Mouse (Mus musculus) liver, embryonic 11.5 days (tissue): ENCODE measurements around the gene Shc1. TPM values are rescaled to one million over a fixed set of nuclear protein-coding genes. Genes with fewer than 3 reads are reported as not detected.

ENCODE experiments used
- ATAC-seq: fragments of 200-750 bp; cut with Nextera tagmentation; replicated peaks from 2 replicates; pipeline ENCODE4 v1.8.0; 2017; ENCODE audit warnings: moderate number of reproducible peaks, mild to moderate bottlenecking, moderate TSS enrichment, moderate library complexity; ENCODE audit not compliant: low FRiP score
- DNase-seq: peaks from one replicate; pipeline ENCODE4 v3.0.0-alpha.2; 2017; ENCODE audit warnings: low spot score
- H3K27ac ChIP-seq: fragments of 300-500 bp; sonication (generic); 2 replicates; pipeline ENCODE4 v1.5.1; 2014; ENCODE audit warnings: mild to moderate bottlenecking, low read depth, low read length, control low read depth
- H3K27me3 ChIP-seq: fragments of 300-500 bp; sonication (generic); replicated peaks from 2 replicates; pipeline ENCODE4 v1.6.1; 2014; ENCODE audit warnings: low read length, mixed read lengths; ENCODE audit not compliant: control insufficient read depth, insufficient read depth
- H3K36me3 ChIP-seq: fragments of 300-500 bp; sonication (generic); 2 replicates; pipeline ENCODE4 v1.6.1; 2014; ENCODE audit warnings: mild to moderate bottlenecking, low read length, moderate library complexity, mixed read lengths; ENCODE audit not compliant: control insufficient read depth, insufficient read depth
- H3K4me1 ChIP-seq: fragments of 300-500 bp; sonication (generic); replicated peaks from 2 replicates; pipeline ENCODE4 v1.6.1; 2014; ENCODE audit warnings: low read length, mixed read lengths; ENCODE audit not compliant: control insufficient read depth, insufficient read depth
- H3K4me2 ChIP-seq: fragments of 300-500 bp; sonication (generic); 2 replicates; pipeline ENCODE4 v1.6.1; 2014; ENCODE audit warnings: mild to moderate bottlenecking, control low read depth, moderate library complexity
- H3K4me3 ChIP-seq: fragments of 300-500 bp; sonication (generic); 2 replicates; pipeline ENCODE4 v1.5.1; 2014; ENCODE audit warnings: low read depth, low read length, control low read depth
- H3K9ac ChIP-seq: fragments of 300-500 bp; sonication (generic); 2 replicates; pipeline ENCODE4 v1.6.1; 2014; ENCODE audit warnings: low read depth, low read length, control low read depth
- H3K9me3 ChIP-seq: fragments of 300-500 bp; sonication (generic); 2 replicates; pipeline ENCODE4 v1.6.1; 2016; ENCODE audit warnings: low read length, inconsistent platforms, mixed read lengths; ENCODE audit not compliant: control insufficient read depth
- WGBS: fragments of 180-500 bp; shearing (Covaris S2); extraction: QIAGEN DNeasy Blood & Tissue Kit; methylation state at CpG from one replicate; pipeline ENCODE4 v1.1.7; 2014; 5-methylcytosine and 5-hydroxymethylcytosine counted together
- polyA plus RNA-seq: library from polyadenylated mRNA; unstranded; fragments of >200 nt; fragmentation: Nextera tagmentation; extraction: Ambion mirVana; gene quantifications from 2 replicates; pipeline ENCODE4 v1.2.1, GENCODE M21; 2014

The Shc1 gene
- polyA plus RNA-seq, 1 experiment from 2014 or later, result 75.6 TPM

DNA sequence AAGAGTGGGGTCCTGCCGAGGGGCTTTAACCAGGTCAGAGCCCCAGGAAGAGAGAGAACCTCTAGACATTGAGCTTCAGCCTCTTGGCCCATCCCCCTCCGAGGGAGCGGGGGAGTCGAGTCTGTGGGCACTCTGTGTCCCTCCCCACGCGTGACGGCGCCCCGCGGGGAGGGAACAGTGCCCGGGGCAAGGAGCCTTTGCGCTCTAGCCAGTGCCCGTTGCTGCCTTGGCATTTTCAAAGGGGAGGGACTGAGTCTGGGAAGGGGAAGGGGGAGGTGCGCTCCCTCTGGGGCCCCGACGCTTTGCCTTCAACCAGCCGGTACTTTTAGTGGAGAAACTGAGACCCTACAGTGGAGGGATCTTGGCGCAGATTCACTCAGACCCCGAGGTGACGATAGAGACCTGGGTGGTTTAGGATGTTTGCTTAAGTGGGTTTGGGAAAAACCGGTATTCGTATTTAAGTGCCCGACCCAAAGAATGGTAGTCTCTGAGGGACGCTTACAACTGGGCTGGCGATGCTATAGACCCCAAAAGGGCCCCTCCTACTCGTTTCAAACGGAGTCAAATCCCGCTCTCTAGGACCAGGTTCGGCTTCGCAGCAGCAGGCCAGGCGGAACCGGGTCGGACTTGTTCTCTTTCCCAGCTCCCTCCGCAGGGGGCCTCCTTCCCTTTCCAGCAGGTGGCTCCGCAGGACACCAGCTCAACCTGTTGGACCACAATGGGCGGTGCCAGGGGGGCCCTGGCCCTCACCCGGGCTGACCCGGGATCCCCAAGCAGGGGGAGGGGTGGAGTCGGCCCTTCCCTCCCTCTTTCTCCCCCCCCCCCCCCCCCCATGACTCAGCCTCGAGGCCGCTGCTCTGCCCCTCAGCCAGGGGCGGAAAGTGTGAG, 24.0 kb upstream of the Shc1 start, which contains the start of gene Zbtb7b:
Gene Zbtb7b, minus strand, starts transcription at position 771 of the 888 bp plus-strand sequence.
- DNase-seq (peak; percentile 81), ATAC-seq (peak; percentile 66)
- H3K9ac ChIP-seq, result peak within 1 kb of the TSS; percentile 70
- no peaks in the 10 kb centered on the region; the same call in 1 of the 2 replicates for H3K27me3 ChIP-seq
- H3K4me2 ChIP-seq, result peak within 1 kb of the TSS; percentile 99
- WGBS, result under 1% methylated on average over 38 of the region's 42 CpGs
- peak within 1 kb of the TSS; percentile 64 for H3K4me3 ChIP-seq
- peak within 1 kb of the TSS; percentile 88 for H3K27ac ChIP-seq
- H3K9me3 ChIP-seq, result no peaks in the 10 kb centered on the region
- no peaks in the 10 kb centered on the region for H3K36me3 ChIP-seq
- H3K4me1 ChIP-seq, result peaks cover 38% of the 10 kb centered on the region

DNA sequence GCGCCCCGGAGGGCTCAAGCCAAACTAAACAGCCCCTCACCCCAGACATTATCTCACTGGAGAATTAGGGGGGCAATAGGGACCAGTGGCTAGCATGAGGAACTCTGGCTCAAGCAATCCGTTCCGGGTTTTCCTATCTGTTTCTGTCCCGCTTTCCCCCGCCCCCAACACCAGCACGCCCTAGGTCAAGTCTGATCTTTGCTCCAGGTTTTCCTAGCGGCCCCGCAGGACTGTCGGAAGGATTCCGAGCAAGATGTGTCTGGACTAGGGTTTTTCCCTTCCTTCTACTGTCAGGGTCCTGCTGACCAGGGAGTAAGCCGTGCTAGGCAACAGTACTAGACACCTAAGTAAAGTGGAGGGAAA, 23.4 kb upstream of the Shc1 start:
- peak; percentile 24; the same call in 1 of the 2 replicates for ATAC-seq
- peak overlapping the region; percentile 70 for H3K9ac ChIP-seq
- WGBS, result under 1% methylated on average over 12 of the region's 12 CpGs
- no peaks in the 10 kb centered on the region for H3K36me3 ChIP-seq
- peak; percentile 80 for DNase-seq
- H3K4me1 ChIP-seq, result peaks cover 35% of the 10 kb centered on the region
- peak overlapping the region; percentile 64 for H3K4me3 ChIP-seq
- no peaks in the 10 kb centered on the region; the same call in 1 of the 2 replicates for H3K27me3 ChIP-seq
- peak overlapping the region; percentile 99 for H3K4me2 ChIP-seq
- no peaks in the 10 kb centered on the region for H3K9me3 ChIP-seq
- peak overlapping the region; percentile 88 for H3K27ac ChIP-seq

DNA sequence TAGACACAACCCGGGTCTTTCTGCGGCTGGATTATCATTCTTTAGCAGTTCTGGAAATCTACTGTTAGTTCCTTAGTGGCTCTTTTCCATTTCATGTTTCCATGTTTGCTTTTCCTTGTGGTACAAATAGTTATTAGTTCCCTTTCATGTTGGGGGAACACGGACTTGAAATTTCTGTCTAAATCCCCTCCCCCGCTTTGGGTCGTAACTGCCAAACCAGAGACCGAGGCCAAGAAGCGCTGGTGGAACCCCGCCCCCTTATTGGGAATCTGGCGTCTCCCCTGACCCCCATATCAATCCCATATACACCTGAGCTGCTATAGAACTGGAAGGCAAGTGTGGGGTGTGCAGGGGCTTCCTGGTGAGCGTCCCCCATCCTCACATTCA, 22.8 kb upstream of the Shc1 start:
- Histone ChIP-seq H3K4me2 (peak overlapping the region; percentile 99), H3K4me1 (peaks cover 35% of the 10 kb centered on the region), H3K27ac (peak overlapping the region; percentile 2; the same call in 1 of the 2 replicates), H3K9me3 (no peaks in the 10 kb centered on the region), H3K36me3 (no peaks in the 10 kb centered on the region), H3K27me3 (no peaks in the 10 kb centered on the region; the same call in 1 of the 2 replicates), H3K9ac (peak overlapping the region; percentile 70), H3K4me3 (peak overlapping the region; percentile 64)
- DNase-seq (no peak), ATAC-seq (no peak)
- 1% methylated on average over 10 of the region's 10 CpGs for WGBS

DNA sequence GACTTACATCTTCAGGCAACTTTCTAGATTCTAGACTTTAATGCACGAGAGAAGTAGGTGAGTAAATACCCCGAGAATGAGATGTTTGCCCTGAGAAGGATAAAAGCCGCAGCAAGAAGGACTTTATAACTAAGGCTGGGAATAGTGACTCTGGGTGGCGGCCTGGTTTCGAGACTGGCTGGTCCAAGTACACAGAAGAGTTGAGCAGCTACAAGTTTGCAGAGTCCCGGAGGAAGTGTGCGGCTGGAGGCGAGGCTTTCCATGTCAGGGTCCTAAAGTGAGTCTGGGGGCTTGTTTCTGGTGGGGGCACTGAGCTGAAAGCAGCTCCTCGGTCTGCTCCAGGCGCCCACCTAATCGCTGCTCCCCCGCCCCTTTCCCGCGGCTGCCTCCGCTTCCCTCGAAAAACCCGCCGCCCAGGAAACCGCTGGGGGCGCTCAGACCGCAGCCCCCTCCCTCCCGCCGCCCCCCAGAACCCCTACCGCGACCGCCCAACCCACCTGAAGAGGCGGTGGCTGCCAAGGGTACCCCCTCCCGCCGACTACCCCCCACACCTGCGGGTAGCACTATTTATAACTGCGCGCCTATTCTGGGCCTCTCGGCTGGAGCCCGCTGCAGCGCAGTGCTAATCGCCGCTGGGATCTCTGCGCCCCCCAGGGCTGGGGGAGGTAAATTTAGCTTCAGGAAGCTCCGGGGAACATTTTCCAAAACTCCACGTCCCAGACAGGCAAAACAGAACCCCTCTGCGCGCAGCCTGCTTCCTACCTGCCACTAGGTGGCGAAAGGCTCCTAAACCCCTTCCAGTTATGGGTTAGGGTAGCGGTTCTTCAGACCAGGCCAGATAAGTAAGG, 22.2 kb upstream of the Shc1 start:
- ATAC-seq (0 out of 2 replicates have a peak, but pooled peaks have one; percentile 18), DNase-seq (peak; percentile 70)
- Histone ChIP-seq H3K9me3 (no peaks in the 10 kb centered on the region), H3K27me3 (no peaks in the 10 kb centered on the region; the same call in 1 of the 2 replicates), H3K4me2 (peak overlapping the region; percentile 99), H3K4me1 (peaks cover 29% of the 10 kb centered on the region), H3K27ac (no peak overlapping the region), H3K9ac (peak overlapping the region; percentile 66), H3K36me3 (no peaks in the 10 kb centered on the region), H3K4me3 (peak overlapping the region; percentile 64)
- under 1% methylated on average over 41 of the region's 44 CpGs for WGBS

DNA sequence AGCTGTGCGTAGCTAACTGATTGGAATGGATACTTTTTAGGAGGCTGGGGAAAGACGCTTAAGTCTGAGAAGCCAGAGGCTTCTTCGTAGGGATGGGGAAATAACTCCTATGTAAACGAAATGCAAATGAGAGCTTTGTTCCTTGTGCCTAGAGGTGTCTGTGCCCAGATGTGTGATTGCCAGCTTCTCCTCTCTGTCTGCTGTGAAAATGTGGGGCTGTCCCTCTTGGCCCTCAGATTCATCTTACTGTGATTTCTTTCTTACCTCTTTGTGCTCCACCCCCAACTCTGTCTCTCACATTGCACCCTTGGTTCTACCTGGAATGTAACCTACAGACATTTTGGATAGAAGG, 21.6 kb upstream of the Shc1 start:
- Histone ChIP-seq H3K9ac (peak overlapping the region; percentile 66; the same call in 1 of the 2 replicates), H3K4me1 (peaks cover 23% of the 10 kb centered on the region), H3K27ac (no peak overlapping the region), H3K4me3 (peak overlapping the region; percentile 64), H3K27me3 (no peaks in the 10 kb centered on the region; the same call in 1 of the 2 replicates), H3K4me2 (peak overlapping the region; percentile 99), H3K36me3 (no peaks in the 10 kb centered on the region), H3K9me3 (no peaks in the 10 kb centered on the region)
- DNase-seq (no peak), ATAC-seq (no peak)
- WGBS, result 0% methylated on average over 4 of the region's 4 CpGs

DNA sequence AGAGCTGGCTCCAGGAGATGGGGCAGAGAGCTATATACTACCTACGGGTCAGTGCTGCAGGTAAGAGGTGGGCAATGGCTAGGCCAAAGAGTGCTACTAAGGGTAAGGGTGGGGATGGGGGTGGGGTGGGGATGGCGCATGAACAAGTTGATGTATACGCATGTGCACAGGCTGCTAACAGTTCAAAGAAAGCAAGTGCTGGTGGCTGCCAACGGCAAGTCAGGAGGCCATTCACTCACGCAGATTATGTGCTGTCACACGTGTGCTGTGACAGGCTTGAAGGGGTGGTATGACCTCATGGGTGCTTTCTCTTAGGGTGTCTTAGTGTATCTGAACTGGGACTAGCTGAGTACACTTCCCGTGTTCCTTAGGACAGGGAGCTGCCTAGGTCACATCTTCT, 16.9 kb upstream of the Shc1 start:
- H3K9ac ChIP-seq, result no peak overlapping the region
- H3K4me3 ChIP-seq, result no peak overlapping the region
- H3K9me3 ChIP-seq, result no peaks in the 10 kb centered on the region
- H3K27me3 ChIP-seq, result no peaks in the 10 kb centered on the region
- H3K36me3 ChIP-seq, result peaks cover 13% of the 10 kb centered on the region; the same call in 1 of the 2 replicates
- WGBS, result 91% methylated on average over 7 of the region's 7 CpGs
- H3K27ac ChIP-seq, result no peak overlapping the region
- no peak for DNase-seq
- peaks cover 4% of the 10 kb centered on the region for H3K4me1 ChIP-seq
- no peak overlapping the region for H3K4me2 ChIP-seq
- ATAC-seq, result no peak

DNA sequence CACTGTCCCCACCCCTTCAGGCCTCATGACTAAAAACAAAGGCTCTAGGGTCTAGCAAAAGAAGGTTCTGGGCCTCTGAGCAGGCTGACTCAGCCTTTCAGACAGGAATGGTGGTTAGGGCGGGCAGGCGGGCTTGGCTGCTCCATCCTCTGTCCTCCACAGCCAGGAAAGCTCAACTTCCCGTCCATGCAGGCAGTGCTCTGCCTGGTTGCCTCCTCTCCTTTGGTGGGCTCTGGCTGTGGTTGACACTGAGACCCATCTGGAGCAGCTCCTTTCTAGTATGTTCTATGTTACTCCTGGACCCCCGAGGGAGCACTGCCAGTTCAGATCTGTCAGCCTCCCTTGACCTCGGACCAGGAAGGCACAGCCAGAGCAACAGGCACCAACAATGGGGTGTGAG, 15.6 kb upstream of the Shc1 start, which contains the start of gene Lenep:
Gene Lenep, minus strand, starts transcription at position 101 of the 400 bp plus-strand sequence.
- no peaks in the 10 kb centered on the region for H3K4me1 ChIP-seq
- no peak within 1 kb of the TSS for H3K4me2 ChIP-seq
- no peak for DNase-seq
- H3K4me3 ChIP-seq, result no peak within 1 kb of the TSS
- no peaks in the 10 kb centered on the region for H3K27me3 ChIP-seq
- H3K27ac ChIP-seq, result no peak within 1 kb of the TSS
- H3K36me3 ChIP-seq, result peaks cover 13% of the 10 kb centered on the region; the same call in 1 of the 2 replicates
- ATAC-seq, result no peak
- H3K9me3 ChIP-seq, result no peaks in the 10 kb centered on the region
- H3K9ac ChIP-seq, result no peak within 1 kb of the TSS
- WGBS, result 83% methylated on average over 5 of the region's 5 CpGs

DNA sequence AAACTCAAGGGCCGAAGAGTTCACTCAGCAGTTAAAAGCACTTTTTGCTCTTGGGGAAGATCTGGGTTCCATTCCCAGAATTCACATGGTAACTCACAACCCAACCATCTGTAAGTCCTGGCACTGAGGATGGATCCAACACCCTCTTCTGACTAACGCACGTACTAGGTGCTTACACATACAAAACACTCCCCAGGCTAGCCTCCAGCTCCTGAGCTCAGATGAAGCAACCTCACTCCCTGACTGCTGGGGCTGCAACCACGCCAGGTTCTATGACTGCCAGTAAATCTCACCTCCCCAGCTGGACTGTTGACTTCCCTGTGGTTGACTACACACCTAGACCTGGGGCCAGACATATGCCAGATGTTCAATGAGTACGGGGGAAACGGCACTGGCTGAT, 11.4 kb upstream of the Shc1 start:
- 91% methylated on average over 6 of the region's 6 CpGs for WGBS

More for the DNA sequence above, 11.4 kb upstream of the Shc1 start:
- Histone ChIP-seq H3K4me1 (peaks cover 6% of the 10 kb centered on the region), H3K4me3 (no peak overlapping the region), H3K27me3 (no peaks in the 10 kb centered on the region), H3K9me3 (no peaks in the 10 kb centered on the region), H3K9ac (no peak overlapping the region), H3K36me3 (peaks cover 14% of the 10 kb centered on the region; the same call in 1 of the 2 replicates), H3K27ac (no peak overlapping the region), H3K4me2 (no peak overlapping the region)
- DNase-seq, result no peak
- ATAC-seq, result no peak
